Mouse (Mus musculus): ENCODE measurements around the gene Hbq1a.

Hbq1a gene

GRCm38 (mm10) chr11:32321196-32321565 lies 21.3 kb downstream of the Hbq1a start:
- peak; percentile 45 to 62 for DNase-seq (ENCODE audit: low spot score in 2 of 2)

GRCm38 (mm10) chr11:32324609-32325008 lies 24.7 kb downstream of the Hbq1a start:
- DNase-seq (ENCODE audit: low spot score in 2 of 2): peak; percentile 60 to 71

DNA sequence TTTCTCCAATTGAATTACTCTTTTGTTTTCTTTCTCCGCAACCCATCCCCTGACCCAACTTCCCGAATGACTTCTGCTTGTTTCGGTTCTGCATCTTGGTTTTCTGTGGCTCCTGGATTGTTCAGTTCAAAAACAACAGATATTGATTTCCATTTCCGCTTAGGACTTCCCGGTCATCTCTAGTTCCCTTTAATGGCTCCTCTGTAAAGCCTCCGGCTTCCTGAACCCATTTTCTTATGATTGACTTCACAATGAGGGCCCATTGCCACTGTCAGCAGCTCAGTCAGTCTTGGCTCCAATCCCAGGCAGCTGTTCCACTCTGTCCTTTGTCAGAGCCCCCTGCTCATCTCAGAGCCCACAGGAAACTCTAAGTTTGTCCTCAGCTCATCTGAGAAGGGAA lies 31.2 kb downstream of the Hbq1a start:
- peak in 1 of 2 experiments; percentile 15 for DNase-seq (ENCODE audit: low spot score in 2 of 2)

GRCm38 (mm10) chr11:32331861-32332260 lies 32.0 kb downstream of the Hbq1a start:
- no peak for DNase-seq (ENCODE audit: low spot score in 2 of 2)

- DNase-seq (ENCODE audit: low spot score in 2 of 2): no peak
These were observed 33.4 kb downstream of the Hbq1a start for GRCm38 (mm10) chr11:32333235-32333634.

GRCm38 (mm10) chr11:32336435-32336907 lies 36.6 kb downstream of the Hbq1a start:
- no peak for DNase-seq (ENCODE audit: low spot score in 2 of 2)

DNA sequence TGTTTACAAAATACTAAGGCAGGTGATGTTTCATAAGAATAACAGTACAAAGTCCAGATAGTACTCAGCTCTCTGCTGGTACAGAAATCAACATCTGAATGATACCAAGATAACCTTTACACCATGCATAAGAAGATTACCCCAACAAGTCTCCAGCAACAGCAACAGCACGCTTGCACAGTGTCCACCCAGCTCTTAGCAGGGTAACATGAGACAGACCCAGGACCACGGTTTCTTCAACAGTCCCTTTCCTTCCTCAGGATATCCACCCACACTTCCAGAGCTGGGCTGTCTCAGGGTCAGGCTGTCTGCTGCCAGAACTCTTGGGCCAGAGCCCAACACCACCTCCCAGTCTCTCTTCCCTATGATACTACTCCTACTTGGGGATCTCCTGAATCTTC lies 39.3 kb downstream of the Hbq1a start:
- DNase-seq (ENCODE audit: low spot score in 2 of 2): no peak

DNA sequence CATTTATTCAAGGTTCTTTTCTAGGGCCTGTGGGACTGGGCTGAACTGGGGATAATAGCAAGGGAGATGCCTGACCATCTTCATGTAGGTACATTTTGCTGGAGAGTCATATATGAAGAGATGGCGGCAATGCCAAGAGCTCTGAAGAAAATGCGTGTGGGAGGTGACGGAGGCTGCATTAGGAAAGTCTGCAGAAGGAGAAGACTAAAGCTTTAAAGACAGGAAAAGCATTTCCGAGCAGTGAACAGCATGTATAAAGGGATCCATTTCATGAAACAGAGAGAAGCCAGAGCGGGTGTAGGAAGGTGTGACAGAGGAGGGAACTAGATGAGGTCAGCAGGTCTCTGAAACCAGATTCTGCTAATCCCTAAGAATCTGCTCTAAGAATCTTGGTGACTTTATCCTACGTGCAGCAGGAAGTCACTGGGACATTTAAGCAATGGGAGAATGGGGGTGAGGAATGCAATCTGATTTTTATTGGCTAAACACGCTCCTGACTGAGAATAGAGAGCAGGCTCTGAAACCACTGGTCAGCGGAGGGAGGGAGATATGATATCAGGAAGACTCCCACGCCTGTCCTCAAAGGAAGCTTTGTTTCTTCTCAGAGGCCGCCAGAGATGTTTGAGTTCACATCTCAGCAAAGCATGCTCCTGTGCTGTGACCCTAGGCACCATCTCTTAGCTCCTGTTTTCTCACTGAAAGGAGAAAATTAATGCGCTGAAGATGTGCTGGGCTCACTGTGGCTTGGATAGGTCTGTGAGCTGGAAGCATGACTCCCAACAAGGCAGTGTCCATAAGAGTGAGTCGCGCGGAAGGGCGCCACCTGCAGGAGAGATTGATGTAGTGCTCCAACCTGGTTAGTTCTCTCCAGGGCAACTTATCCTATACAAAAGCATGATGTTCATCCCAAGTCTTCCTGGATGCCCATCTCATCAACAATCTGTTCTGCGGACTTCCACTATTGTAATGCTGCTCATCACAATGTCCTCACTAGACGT lies 40.9 kb downstream of the Hbq1a start:
- DNase-seq (ENCODE audit: low spot score in 2 of 2): no peak

DNA sequence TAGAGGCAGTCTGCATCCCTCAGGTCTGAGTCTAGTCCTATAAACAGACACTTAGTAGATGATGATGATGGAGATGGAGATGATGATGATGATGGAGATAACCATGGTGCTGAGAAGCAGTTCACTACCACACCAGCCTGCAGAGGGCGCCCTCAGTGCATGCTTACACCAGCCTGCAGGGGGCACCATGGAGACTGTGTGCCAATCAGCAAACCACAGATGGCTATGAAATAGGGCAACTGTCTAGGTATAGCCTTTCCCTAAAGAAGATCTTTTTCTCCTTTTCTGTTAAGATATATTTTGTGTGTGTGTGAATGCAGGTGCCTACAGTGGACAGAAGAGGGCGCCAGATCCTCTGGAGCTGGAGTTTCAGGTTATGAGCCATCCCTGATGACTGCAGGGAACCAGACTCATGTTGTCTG lies 42.9 kb downstream of the Hbq1a start:
- DNase-seq (ENCODE audit: low spot score in 2 of 2): peak in 1 of 2 experiments; percentile 2

DNA sequence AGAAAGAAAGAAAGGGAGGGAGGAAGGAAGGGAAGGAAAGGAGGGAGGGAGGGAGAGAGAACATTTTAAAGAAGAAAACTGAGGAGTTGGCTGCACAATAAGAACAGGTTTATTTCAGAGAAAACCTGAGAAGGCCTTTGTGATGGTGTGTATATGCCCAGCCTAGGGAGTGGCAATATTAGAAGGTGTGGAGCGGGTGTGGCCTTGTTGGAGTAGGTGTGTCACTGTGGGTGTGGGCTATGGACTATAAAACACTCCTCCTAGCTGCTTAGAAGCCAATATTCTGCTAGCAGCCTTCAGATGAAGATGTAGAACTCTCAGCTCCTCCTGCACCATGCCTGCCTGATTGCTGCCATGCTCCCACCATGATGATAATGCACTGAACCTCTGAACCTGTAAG lies 43.5 kb downstream of the Hbq1a start:
- DNase-seq (ENCODE audit: low spot score in 2 of 2): no peak

- DNase-seq (ENCODE audit: low spot score in 2 of 2): no peak
These were observed 45.8 kb downstream of the Hbq1a start for GRCm38 (mm10) chr11:32345504-32346297.

GRCm38 (mm10) chr11:32347264-32347606 lies 47.4 kb downstream of the Hbq1a start:
- no peak for DNase-seq (ENCODE audit: low spot score in 2 of 2)

GRCm38 (mm10) chr11:32347607-32348432 lies 48.0 kb downstream of the Hbq1a start, which contains the start of gene Sh3pxd2b:
Sh3pxd2b (plus strand) TSS chr11:32347820.
- no peak for DNase-seq (ENCODE audit: low spot score in 2 of 2)

GRCm38 (mm10) chr11:32348433-32349283 lies 48.8 kb downstream of the Hbq1a start:
- DNase-seq (ENCODE audit: low spot score in 2 of 2): no peak

GRCm38 (mm10) chr11:32349284-32349953 lies 49.5 kb downstream of the Hbq1a start:
- DNase-seq (ENCODE audit: low spot score in 2 of 2): no peak

Measured in spleen, postnatal 36 days (tissue).